Mouse (Mus musculus): Measurements from ENCODE around the gene F9. TPM values are rescaled to one million over a fixed set of nuclear protein-coding genes. Genes with fewer than 3 reads are reported as not detected.
"Not testable (repeated sequence)": the region's sequence is repeated elsewhere in the genome, so short reads cannot be mapped to it uniquely, and the experiment has no call there.

F9 gene
- total RNA-seq (2021) = not detected
- long read RNA-seq, experiment 1 = 0 reads
- long read RNA-seq, experiment 2 = 0 reads

GRCm38 (mm10) chrX:59999221-60000083, at the start of gene F9:
Gene F9, plus strand, starts transcription at chrX:59999464.
- no peak for DNase-seq
- intact Hi-C loops (cut with DNase I) = no loop called here

GRCm38 (mm10) chrX:59969767-59970166, 29.5 kb upstream of the F9 start:
- DNase-seq; intact Hi-C loops (cut with DNase I): not testable (repeated sequence)

GRCm38 (mm10) chrX:60000084-60000443, 800 bp downstream of the F9 start:
- intact Hi-C loops (cut with DNase I) = no loop called here
- DNase-seq = no peak

GRCm38 (mm10) chrX:60001461-60001860, 2.2 kb downstream of the F9 start:
- intact Hi-C loops (cut with DNase I) = no loop called here
- DNase-seq = no peak

- intact Hi-C loops (cut with DNase I) = loop anchor here (5.0 kb wide), 1 partner anchor 449 kb away; no protein-coding TSS in a partner anchor
Measured at GRCm38 (mm10) chrX:60013084-60013676, 13.9 kb downstream of the F9 start.

GRCm38 (mm10) chrX:60014588-60014987, 15.3 kb downstream of the F9 start:
- intact Hi-C loops (cut with DNase I) = loop anchor here (5.0 kb wide), 1 partner anchor 448 kb away; no protein-coding TSS in a partner anchor
- DNase-seq = no peak

More at GRCm38 (mm10) chrX:60013084-60013676, 13.9 kb downstream of the F9 start:
- DNase-seq = peak; percentile 10 to 30

GRCm38 (mm10) chrX:60021007-60021406, 21.7 kb downstream of the F9 start:
- intact Hi-C loops (cut with DNase I) = loop anchor here (10.0 kb wide), 1 partner anchor 1396 kb away; no protein-coding TSS in a partner anchor
- no peak for DNase-seq

GRCm38 (mm10) chrX:60021595-60021994, 22.3 kb downstream of the F9 start:
- DNase-seq = no peak
- intact Hi-C loops (cut with DNase I) = loop anchor here (10.0 kb wide), 1 partner anchor 1397 kb away; no protein-coding TSS in a partner anchor

GRCm38 (mm10) chrX:60026654-60027053, 27.4 kb downstream of the F9 start:
- peak; percentile 3 to 16 for DNase-seq
- intact Hi-C loops (cut with DNase I) = loop anchor here (5.0 to 10.0 kb wide), 2 partner anchors 849 to 1402 kb away; no protein-coding TSS in a partner anchor

- intact Hi-C loops (cut with DNase I) = no loop called here
- DNase-seq = no peak
Measured at GRCm38 (mm10) chrX:60054745-60055144, 55.5 kb downstream of the F9 start.

GRCm38 (mm10) chrX:60055185-60055584, 55.9 kb downstream of the F9 start:
- DNase-seq = no peak
- intact Hi-C loops (cut with DNase I) = no loop called here

- intact Hi-C loops (cut with DNase I) = no loop called here
- no peak for DNase-seq
Measured at GRCm38 (mm10) chrX:60075359-60075758, 76.1 kb downstream of the F9 start.

Other genes starting within 250 kb of the F9 start
- gene Mcf2, start 179.6 kb downstream of the F9 start, total RNA-seq (2021) = under 1 TPM in 1 of 2 experiments, not detected in 1; 0.12 TPM